Mouse (Mus musculus) B cell, adult 2 months (primary cell): ENCODE measurements around the gene Ggact.

ENCODE experiments used
- DNase-seq, 2 experiments: peaks; one replicate each; pipeline ENCODE4 v3.0.0; 2022

Ggact gene

GRCm38 (mm10) chr14:122913657-122914056 is at the start of gene Ggact:
Gene Ggact, minus strand, starts transcription at chr14:122913757.
- no peak for DNase-seq

GRCm38 (mm10) chr14:122957941-122958340 is 44.4 kb upstream of the Ggact start:
- DNase-seq: no peak

GRCm38 (mm10) chr14:122953331-122953730 is 39.8 kb upstream of the Ggact start:
- peak; percentile 29 to 46 for DNase-seq

GRCm38 (mm10) chr14:122952556-122952955 is 39.0 kb upstream of the Ggact start:
- DNase-seq: no peak

- no peak for DNase-seq
Observed at GRCm38 (mm10) chr14:122951676-122952445, 38.3 kb upstream of the Ggact start.

GRCm38 (mm10) chr14:122950915-122951314 is 37.4 kb upstream of the Ggact start:
- peak; percentile 5 for DNase-seq

GRCm38 (mm10) chr14:122943475-122943853 is 29.9 kb upstream of the Ggact start:
- no peak for DNase-seq

- DNase-seq: no peak
Observed at GRCm38 (mm10) chr14:122942757-122943474, 29.4 kb upstream of the Ggact start.

- DNase-seq: no peak
Observed at GRCm38 (mm10) chr14:122936460-122936859, 22.9 kb upstream of the Ggact start.

GRCm38 (mm10) chr14:122920011-122920410 is 6.5 kb upstream of the Ggact start:
- no peak for DNase-seq

- DNase-seq: no peak
Observed at GRCm38 (mm10) chr14:122917676-122918075, 4.1 kb upstream of the Ggact start.

- DNase-seq: peak; percentile 75 to 78
Observed at GRCm38 (mm10) chr14:122912812-122913498, 602 bp downstream of the Ggact start.

GRCm38 (mm10) chr14:122912137-122912536 is 1.4 kb downstream of the Ggact start:
- DNase-seq: no peak

- DNase-seq: no peak
Observed at GRCm38 (mm10) chr14:122911265-122911664, 2.3 kb downstream of the Ggact start.

- DNase-seq: no peak
Observed at GRCm38 (mm10) chr14:122909368-122910091, 4.0 kb downstream of the Ggact start.

- no peak for DNase-seq
Observed at GRCm38 (mm10) chr14:122908075-122908474, 5.5 kb downstream of the Ggact start.

- DNase-seq: no peak
Observed at GRCm38 (mm10) chr14:122905007-122905406, 8.6 kb downstream of the Ggact start.

GRCm38 (mm10) chr14:122903923-122904351 is 9.6 kb downstream of the Ggact start:
- DNase-seq: no peak

GRCm38 (mm10) chr14:122902884-122903283 is 10.7 kb downstream of the Ggact start:
- DNase-seq: no peak

- DNase-seq: no peak
Observed at GRCm38 (mm10) chr14:122902136-122902535, 11.4 kb downstream of the Ggact start.

- no peak for DNase-seq
Observed at GRCm38 (mm10) chr14:122901715-122902114, 11.8 kb downstream of the Ggact start.

- no peak for DNase-seq
Observed at GRCm38 (mm10) chr14:122901177-122901576, 12.4 kb downstream of the Ggact start.

- DNase-seq: no peak
Observed at GRCm38 (mm10) chr14:122900679-122901078, 12.9 kb downstream of the Ggact start.
